Mouse (Mus musculus): ENCODE measurements around the gene Zfp882. TPM values are rescaled to one million over a fixed set of nuclear protein-coding genes. Genes with fewer than 3 reads are reported as not detected.

Gene Zfp882
- 2.0 TPM for polyA plus RNA-seq (2017; shearing (Covaris generic))

GRCm38 (mm10) chr8:71908309-71909261 is at the start of gene Zfp882, which contains the start of gene Zfp617:
Gene Zfp882 (plus strand): TSS chr8:71908608.
Gene Zfp617 (plus strand): TSS chr8:71908635.

GRCm38 (mm10) chr8:71881618-71882274 is 26.7 kb upstream of the Zfp882 start, which contains the start of gene Zfp709:
Gene Zfp709 (plus strand): TSS chr8:71882019.

GRCm38 (mm10) chr8:71950482-71951221 is 42.2 kb downstream of the Zfp882 start, which contains the start of gene Zfp961:
Gene Zfp961 (plus strand): TSS chr8:71951038.

Other genes with a start within 250 kb of the Zfp882 start
- gene Unc13a, start 236.9 kb upstream of the Zfp882 start, polyA plus RNA-seq (2017; shearing (Covaris generic)) = 0.15 TPM
- gene Jak3, start 232.3 kb upstream of the Zfp882 start, polyA plus RNA-seq (2017; shearing (Covaris generic)) = 80.1 TPM
- 22.9 TPM for gene Insl3, start 219.4 kb upstream of the Zfp882 start, polyA plus RNA-seq (2017; shearing (Covaris generic))
- 3.0 TPM for gene B3gnt3, start 206.8 kb upstream of the Zfp882 start, polyA plus RNA-seq (2017; shearing (Covaris generic))
- gene Fcho1, start 182.9 kb upstream of the Zfp882 start, polyA plus RNA-seq (2017; shearing (Covaris generic)) = 154 TPM
- 3.6 TPM for gene Zfp709, start 26.6 kb upstream of the Zfp882 start, polyA plus RNA-seq (2017; shearing (Covaris generic))
- 7.9 TPM for gene Zfp617, start within 50 bp of the Zfp882 start, polyA plus RNA-seq (2017; shearing (Covaris generic))
- gene Zfp961, start 42.4 kb downstream of the Zfp882 start, polyA plus RNA-seq (2017; shearing (Covaris generic)) = 7.0 TPM
- not detected for gene Cyp4f18, start 101.0 kb downstream of the Zfp882 start, polyA plus RNA-seq (2017; shearing (Covaris generic))
- not detected for gene Olfr372, start 132.6 kb downstream of the Zfp882 start, polyA plus RNA-seq (2017; shearing (Covaris generic))
- gene Olfr373, start 174.6 kb downstream of the Zfp882 start, polyA plus RNA-seq (2017; shearing (Covaris generic)) = 0.67 TPM
- gene Olfr374, start 198.4 kb downstream of the Zfp882 start, polyA plus RNA-seq (2017; shearing (Covaris generic)) = 0.05 TPM
- 449 TPM for gene Tpm4, start 226.4 kb downstream of the Zfp882 start, polyA plus RNA-seq (2017; shearing (Covaris generic))

All from effector memory CD4-positive, alpha-beta T cell, adult 5 months (primary cell).